Mouse (Mus musculus) CD4-positive naive resting alpha-beta T cell, adult 76 days (primary cell): Measurements from ENCODE around the gene Cfap52. TPM values are rescaled to one million over a fixed set of nuclear protein-coding genes. Genes with fewer than 3 reads are reported as not detected.

Experiments used
- total RNA-seq: library from RNA; stranded (reverse); gene quantifications from one replicate; pipeline ENCODE4 v1.2.4, GENCODE M21; 2023

The Cfap52 gene
- not detected for total RNA-seq

GRCm38 (mm10) chr11:67965242-67965883 is at the start of gene Cfap52:
TSS of gene Cfap52 (minus strand) at chr11:67965651.

GRCm38 (mm10) chr11:67965905-67966878 is 741 bp upstream of the Cfap52 start, which contains the start of gene Stx8:
TSS of gene Stx8 (plus strand) at chr11:67966193.

GRCm38 (mm10) chr11:67921827-67922754 is 43.4 kb downstream of the Cfap52 start, which contains the start of gene Usp43:
TSS of gene Usp43 (minus strand) at chr11:67922153.

Other genes with a start within 250 kb of the Cfap52 start
- gene Glp2r, start 194.5 kb downstream of the Cfap52 start, total RNA-seq = not detected
- not detected for gene Gsg1l2, start 191.0 kb downstream of the Cfap52 start, total RNA-seq
- not detected for gene Dhrs7c, start 167.5 kb downstream of the Cfap52 start, total RNA-seq
- gene Usp43, start 43.5 kb downstream of the Cfap52 start, total RNA-seq = not detected
- 23.0 TPM for gene Stx8, start 542 bp upstream of the Cfap52 start, total RNA-seq